Mouse (Mus musculus): ENCODE measurements around the gene Prelid3b. TPM values are rescaled to one million over a fixed set of nuclear protein-coding genes. Genes with fewer than 3 reads are reported as not detected.

Prelid3b gene
- total RNA-seq (2017) = 130 and 142 TPM in 2 replicates

DNA sequence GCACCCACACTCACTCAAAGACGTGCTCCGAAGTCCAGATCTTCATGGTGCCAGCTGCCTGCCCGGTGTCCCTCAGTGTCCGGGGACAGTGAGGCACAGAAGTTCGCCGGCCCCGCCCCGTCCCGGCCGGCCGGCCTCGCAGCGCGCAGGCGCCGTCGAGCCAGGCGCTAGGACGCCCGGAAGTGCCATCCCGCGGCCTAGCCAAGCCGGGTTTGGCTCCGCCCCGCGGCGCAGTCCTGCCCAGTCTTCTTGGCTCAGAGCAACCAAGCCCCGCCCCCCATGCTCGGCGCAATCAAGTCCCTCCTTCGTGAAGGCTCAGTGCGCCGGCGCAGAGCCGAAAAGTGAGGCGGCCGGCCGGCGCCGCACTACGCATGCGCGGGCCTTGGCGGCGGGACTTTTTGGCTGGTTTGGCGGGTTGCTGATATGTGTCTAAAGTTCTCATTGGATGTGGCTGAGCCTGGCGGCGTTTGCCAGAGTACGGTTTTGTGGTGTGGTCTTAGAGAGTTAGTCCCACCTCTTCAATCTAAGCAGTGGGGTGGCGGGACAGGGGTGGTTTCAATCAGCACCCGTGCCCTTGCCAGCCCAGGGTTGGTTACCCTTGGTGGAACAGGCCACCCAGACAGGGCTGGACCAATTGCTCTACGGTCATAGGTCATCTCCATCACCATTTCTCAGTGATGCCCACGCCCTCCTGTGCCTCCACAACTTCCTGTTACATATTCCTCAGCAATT, at the start of gene Prelid3b:
Gene Prelid3b, minus strand, starts transcription at position 264 of the 732 bp plus-strand sequence.
- ATAC-seq (replicated peaks; ENCODE audit: low read depth, poor library complexity, severe bottlenecking) = peak; percentile 83

GRCm38 (mm10) chr2:174522134-174522533, 49.3 kb upstream of the Prelid3b start:
- no peak for ATAC-seq (replicated peaks; ENCODE audit: low read depth, poor library complexity, severe bottlenecking)

GRCm38 (mm10) chr2:174517141-174518079, 44.5 kb upstream of the Prelid3b start:
- peak; percentile 83 for ATAC-seq (replicated peaks; ENCODE audit: low read depth, poor library complexity, severe bottlenecking)

- ATAC-seq (replicated peaks; ENCODE audit: low read depth, poor library complexity, severe bottlenecking) = no peak
These were observed 42.0 kb upstream of the Prelid3b start for GRCm38 (mm10) chr2:174514887-174515286.

DNA sequence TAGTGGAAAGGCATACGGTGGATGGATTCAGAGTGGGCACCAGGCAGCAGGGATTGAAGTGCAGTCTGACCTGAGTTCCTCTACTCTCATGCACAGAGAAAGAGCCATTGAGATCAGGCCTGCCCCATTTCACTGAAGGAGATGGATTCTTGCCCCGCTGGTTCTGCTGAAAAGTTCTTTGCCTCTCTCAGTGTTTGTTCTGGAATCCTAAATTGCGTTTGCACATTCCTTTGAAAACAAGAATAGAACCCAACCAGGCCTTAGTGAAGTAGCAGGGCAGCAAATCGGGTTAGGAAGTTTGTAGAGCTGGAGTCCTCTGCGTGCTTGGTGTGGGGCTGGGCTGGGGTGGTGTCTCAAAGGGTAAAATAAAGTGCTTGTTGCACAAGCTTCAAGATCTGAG, 40.9 kb upstream of the Prelid3b start:
- ATAC-seq (replicated peaks; ENCODE audit: low read depth, poor library complexity, severe bottlenecking) = no peak

GRCm38 (mm10) chr2:174509825-174510224, 36.9 kb upstream of the Prelid3b start:
- ATAC-seq (replicated peaks; ENCODE audit: low read depth, poor library complexity, severe bottlenecking) = peak; percentile 68

- ATAC-seq (replicated peaks; ENCODE audit: low read depth, poor library complexity, severe bottlenecking) = no peak
These were observed 35.1 kb upstream of the Prelid3b start for GRCm38 (mm10) chr2:174507998-174508397.

DNA sequence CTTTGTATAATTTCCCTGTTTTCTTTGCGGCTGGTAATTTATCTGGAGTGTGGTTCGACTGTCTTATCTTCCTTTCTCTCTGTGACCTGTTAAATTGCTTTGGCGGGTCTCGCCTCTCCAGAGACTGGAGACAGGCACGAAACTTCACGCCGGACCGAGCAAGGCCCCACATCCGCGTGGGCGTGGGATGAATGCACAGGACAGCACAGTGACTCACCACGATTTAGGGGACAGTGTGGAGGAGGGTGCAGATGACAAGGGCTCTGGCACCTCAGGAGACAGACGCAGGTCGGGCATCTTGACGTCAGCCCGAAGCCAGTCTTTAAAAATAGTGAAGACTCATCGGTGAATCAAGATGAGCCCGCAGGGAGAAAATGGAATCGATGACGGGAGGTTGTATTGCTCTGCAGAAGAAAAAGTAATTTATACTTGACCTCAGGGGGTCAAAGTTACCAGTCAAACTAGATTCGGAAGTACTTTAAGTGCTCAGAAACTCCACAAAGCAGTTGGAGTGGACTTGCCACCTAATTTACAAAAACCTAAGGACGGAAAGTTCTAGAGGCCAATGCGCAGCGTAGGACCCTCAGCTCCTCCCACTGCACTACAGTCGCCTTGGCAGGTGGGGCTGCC, 30.1 kb upstream of the Prelid3b start:
- no peak for ATAC-seq (replicated peaks; ENCODE audit: low read depth, poor library complexity, severe bottlenecking)

DNA sequence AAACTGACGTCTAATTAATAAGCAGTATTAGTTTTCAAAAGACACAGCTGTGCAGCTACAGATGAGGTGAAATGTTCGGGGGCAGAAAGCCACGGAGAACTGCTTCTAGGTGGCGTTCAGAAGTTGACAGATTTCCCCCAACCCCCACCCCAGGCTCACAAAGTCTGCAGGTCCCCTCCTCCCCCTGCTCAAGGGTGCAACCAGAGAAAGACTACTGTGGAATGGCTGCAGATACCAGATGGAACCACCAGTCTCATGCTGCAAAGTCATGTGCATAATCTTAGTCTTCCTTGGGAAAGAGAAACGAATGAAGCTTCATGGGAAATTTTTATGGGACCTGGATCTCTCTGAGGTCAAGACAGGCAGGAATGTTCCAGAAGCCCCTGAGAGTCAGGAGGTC, 29.4 kb upstream of the Prelid3b start:
- ATAC-seq (replicated peaks; ENCODE audit: low read depth, poor library complexity, severe bottlenecking) = no peak

DNA sequence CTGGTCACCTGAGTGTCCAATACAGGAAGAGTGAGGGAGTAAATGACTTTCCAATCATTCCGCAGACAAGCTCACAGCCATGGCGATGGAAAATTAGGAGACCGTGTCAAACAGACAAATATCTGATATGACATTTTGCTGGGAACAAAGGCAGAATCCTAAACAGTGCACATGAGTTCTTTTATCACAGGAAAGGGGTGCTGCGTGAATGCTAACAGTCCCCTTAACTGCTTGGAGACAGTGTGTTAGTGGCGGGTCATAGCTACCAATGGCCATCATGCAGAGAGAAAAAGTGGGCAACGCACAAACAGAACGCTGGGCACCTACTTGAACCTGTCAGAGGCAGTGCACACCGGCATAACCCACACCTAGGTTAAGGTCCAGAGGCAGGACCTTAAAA, 28.6 kb upstream of the Prelid3b start:
- no peak for ATAC-seq (replicated peaks; ENCODE audit: low read depth, poor library complexity, severe bottlenecking)

DNA sequence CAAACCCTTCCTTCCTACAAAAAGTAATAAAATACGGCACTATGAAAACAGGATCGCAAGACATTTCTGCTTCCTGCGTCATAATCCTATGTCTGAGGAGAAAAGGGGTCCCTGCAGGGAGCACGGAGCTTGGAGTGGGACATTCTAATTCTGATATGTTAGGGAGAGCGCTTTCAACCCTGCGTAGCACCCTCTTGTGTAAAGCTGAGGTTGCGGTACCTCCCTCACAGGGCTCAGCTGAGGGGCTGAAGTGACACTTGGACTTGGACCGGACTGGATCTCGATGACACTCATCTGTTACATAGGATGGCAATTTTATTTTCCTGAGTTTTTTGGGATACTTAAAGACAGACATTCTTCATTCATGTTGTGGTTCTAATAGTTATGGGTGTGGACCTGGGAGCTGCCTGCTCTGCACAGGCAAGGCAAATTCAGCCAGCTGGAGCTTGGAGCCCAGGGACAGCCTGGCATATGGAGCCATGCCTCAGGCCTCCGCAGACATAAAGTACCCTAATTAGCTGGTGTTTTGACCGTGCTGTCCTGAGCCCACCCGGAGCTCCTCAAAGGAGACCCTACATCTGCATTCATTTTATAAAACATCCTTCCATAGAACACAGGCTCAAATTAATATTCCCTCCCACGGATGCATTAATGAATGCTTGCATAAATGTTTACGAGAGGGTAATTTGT, 28.1 kb upstream of the Prelid3b start:
- no peak for ATAC-seq (replicated peaks; ENCODE audit: low read depth, poor library complexity, severe bottlenecking)

- peak; percentile 83 for ATAC-seq (replicated peaks; ENCODE audit: low read depth, poor library complexity, severe bottlenecking)
These were observed 20.0 kb upstream of the Prelid3b start for GRCm38 (mm10) chr2:174492858-174493257.

GRCm38 (mm10) chr2:174487005-174487404, 14.1 kb upstream of the Prelid3b start:
- ATAC-seq (replicated peaks; ENCODE audit: low read depth, poor library complexity, severe bottlenecking) = no peak

- ATAC-seq (replicated peaks; ENCODE audit: low read depth, poor library complexity, severe bottlenecking) = no peak
These were observed 5.9 kb upstream of the Prelid3b start for GRCm38 (mm10) chr2:174478746-174479145.

GRCm38 (mm10) chr2:174477543-174478319, 4.8 kb upstream of the Prelid3b start:
- no peak for ATAC-seq (replicated peaks; ENCODE audit: low read depth, poor library complexity, severe bottlenecking)

DNA sequence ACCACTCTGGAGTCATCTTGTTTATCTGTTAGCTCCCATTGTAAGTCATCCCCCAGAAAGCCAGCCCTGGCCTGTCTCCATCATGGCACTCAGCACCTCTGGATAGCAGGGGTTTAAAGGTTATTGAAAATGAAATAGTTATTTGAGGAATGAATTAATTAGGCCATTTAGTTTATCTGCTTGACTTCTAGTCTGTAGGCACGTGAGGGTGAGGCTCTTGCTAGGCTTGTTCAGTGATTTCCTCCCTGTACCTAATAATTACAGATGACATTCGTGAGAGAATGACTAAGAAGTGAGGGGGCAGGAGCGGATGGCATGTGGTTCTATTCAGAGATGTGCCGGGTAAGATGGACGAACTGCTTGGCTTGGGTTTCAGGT, 658 bp upstream of the Prelid3b start:
- ATAC-seq (replicated peaks; ENCODE audit: low read depth, poor library complexity, severe bottlenecking) = no peak

- peak; percentile 1; the same call in 1 of the 2 replicates for ATAC-seq (replicated peaks; ENCODE audit: low read depth, poor library complexity, severe bottlenecking)
These were observed 474 bp downstream of the Prelid3b start for GRCm38 (mm10) chr2:174472407-174472806.

DNA sequence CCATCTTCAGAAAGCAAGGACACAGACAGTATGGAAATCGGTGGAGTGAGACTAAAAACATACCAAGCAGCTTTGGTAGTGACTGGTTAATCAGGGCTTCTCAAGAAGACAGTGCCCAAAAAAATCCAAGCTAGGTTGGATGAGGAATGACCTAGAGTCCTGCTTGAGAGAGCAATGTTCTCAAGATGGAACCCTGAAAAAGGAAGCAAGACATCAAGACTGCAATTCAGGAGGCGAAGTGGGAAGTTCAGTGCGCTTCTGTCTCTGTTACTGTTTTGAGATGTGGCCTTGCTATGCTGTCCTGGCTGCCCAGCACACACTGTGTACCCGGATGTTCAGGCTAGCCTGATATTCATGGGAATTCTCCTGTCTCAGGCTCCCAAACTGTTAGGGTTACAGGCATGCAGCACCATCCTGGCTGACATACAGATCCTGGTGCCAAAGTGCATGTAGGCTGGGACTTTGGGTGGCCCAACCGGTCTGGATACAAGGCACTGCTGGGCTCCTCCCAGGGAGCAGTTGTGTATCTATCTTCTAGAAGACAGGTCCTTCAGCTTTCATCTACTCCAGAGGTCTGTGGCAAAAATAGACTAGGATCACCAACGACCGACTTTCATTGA, 2.0 kb downstream of the Prelid3b start:
- ATAC-seq (replicated peaks; ENCODE audit: low read depth, poor library complexity, severe bottlenecking) = no peak

DNA sequence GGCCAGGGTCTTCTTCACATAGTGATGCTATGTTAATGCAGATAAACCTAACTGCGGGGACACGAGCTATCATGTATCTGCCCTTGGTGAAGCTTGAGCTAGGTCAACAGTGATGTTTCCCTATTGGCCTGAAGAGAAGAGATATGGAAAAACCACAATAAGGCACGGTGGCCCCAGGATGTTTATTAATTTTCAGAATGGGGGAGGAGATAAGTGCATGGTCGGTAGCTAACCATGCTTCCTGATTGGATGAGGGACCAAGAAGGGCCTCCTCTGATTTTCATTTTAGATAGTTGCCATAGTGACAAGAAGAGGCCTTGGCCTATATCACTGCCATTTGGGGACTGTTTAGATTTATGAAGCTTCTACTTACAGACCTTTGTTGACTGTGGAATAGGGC, 2.5 kb downstream of the Prelid3b start:
- peak; percentile 23; the same call in 1 of the 2 replicates for ATAC-seq (replicated peaks; ENCODE audit: low read depth, poor library complexity, severe bottlenecking)

All from common myeloid progenitor, adult 5-6 weeks (primary cell).